Mouse (Mus musculus): ENCODE results near the gene Eml1. TPM values are rescaled to one million over a fixed set of nuclear protein-coding genes. Genes with fewer than 3 reads are reported as not detected.

The Eml1 gene
- 65.7 and 66.7 TPM in 2 replicates for polyA plus RNA-seq (2015; fragmentation: Nextera tagmentation; extraction: Ambion mirVana)

DNA sequence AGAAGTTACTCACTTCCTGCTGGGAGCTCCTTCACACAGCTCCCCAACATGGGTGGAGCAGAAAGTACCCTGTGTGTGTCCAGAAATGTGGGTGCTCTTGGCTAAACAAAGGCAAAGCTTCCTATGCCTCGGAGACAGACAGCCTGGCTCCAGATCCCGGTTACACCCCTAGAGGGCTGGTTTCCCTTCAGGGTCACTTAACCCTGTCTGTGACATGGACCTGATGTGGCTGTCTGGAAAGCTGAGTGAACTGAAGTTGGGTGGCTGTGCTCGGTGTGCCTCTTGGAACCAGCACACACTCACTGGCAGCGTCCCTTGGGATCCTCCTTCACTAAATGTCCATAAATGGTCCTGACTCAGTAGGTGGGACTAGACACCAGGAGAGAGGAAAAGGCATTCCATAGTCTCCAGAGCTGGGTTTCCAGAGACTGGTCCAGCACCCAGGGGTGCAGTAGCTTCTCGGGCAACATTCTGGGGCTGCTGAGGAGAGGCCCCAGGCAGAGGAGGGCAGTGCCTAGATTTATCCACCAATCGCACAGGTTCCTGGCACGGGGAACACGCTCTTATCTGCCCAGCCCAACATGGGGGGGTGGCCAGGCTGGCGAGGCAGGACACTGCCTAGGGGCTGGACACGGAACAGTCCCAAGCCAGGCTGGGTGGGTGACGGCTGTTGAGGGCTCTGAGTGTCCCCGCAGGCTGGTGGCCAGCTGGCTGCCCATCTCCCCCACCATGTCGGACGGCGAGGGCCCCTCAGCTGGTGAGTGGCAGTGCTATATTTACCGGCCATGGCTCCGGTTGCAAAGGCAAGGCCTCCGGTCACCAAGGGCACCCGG, at the start of gene Eml1:
Gene Eml1 (plus strand): TSS at position 362 of the 833 bp plus-strand sequence.
- 82% methylated on average over 19 of the region's 19 CpGs for WGBS
- no peak within 1 kb of the TSS for H3K4me2 ChIP-seq (replicated peaks)
- no peaks in the 10 kb centered on the region for H3K36me3 ChIP-seq
- no peak within 1 kb of the TSS for H3K27ac ChIP-seq
- ATAC-seq = no peak
- no peak within 1 kb of the TSS for H3K9ac ChIP-seq (replicated peaks)
- no peak within 1 kb of the TSS for H3K4me3 ChIP-seq (replicated peaks)
- no peaks in the 10 kb centered on the region for H3K9me3 ChIP-seq
- no peaks in the 10 kb centered on the region; the same call in 1 of the 2 replicates for H3K4me1 ChIP-seq (replicated peaks)
- no peaks in the 10 kb centered on the region for H3K27me3 ChIP-seq

DNA sequence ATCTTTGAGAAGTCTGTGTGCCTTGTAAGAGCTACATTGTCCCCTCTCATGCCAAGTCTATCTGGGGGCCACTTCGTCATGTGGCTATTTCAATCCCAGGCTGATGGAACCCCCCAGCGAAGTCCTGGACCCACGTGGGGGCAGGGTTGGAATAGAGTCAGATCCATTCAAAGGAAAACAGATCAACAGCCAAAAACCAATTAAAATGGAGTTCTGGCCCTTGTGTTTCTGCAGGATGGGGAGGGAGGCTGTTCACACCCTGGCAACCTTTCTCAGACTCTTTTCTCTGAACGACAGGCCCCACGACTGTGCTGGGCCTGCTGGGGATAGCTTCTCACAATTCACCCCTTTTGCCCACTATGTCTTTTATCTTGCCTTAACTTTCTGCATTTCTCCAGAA, 44.4 kb upstream of the Eml1 start:
- Histone ChIP-seq H3K9ac (replicated peaks) (no peak overlapping the region), H3K27me3 (peaks cover 42% of the 10 kb centered on the region), H3K4me2 (replicated peaks) (no peak overlapping the region), H3K36me3 (no peaks in the 10 kb centered on the region), H3K4me1 (replicated peaks) (peaks cover 27% of the 10 kb centered on the region), H3K9me3 (no peaks in the 10 kb centered on the region), H3K27ac (no peak overlapping the region), H3K4me3 (replicated peaks) (no peak overlapping the region)
- ATAC-seq = no peak
- 47% methylated on average over 5 of the region's 5 CpGs for WGBS

GRCm38 (mm10) chr12:108327889-108328491, 42.8 kb upstream of the Eml1 start:
- Histone ChIP-seq H3K27ac (no peak overlapping the region), H3K9me3 (no peaks in the 10 kb centered on the region), H3K4me2 (replicated peaks) (peak overlapping the region; percentile 62), H3K4me1 (replicated peaks) (peaks cover 23% of the 10 kb centered on the region), H3K4me3 (replicated peaks) (peak overlapping the region; percentile 45), H3K9ac (replicated peaks) (peak overlapping the region; percentile 65), H3K27me3 (peaks cover 42% of the 10 kb centered on the region), H3K36me3 (no peaks in the 10 kb centered on the region)
- peak; percentile 48 for ATAC-seq
- WGBS = 4% methylated on average over 64 of the region's 66 CpGs

- Histone ChIP-seq H3K9ac (replicated peaks) (peak overlapping the region; percentile 14; the same call in 1 of the 2 replicates), H3K27me3 (peaks cover 37% of the 10 kb centered on the region), H3K27ac (peak overlapping the region; percentile 73; the same call in 1 of the 2 replicates), H3K9me3 (no peaks in the 10 kb centered on the region), H3K36me3 (no peaks in the 10 kb centered on the region), H3K4me2 (replicated peaks) (peak overlapping the region; percentile 96), H3K4me1 (replicated peaks) (peaks cover 26% of the 10 kb centered on the region), H3K4me3 (replicated peaks) (peak overlapping the region; percentile 62)
- under 1% methylated on average over 16 of the region's 16 CpGs for WGBS
- ATAC-seq = peak; percentile 18
Observed at GRCm38 (mm10) chr12:108333056-108333455, 37.7 kb upstream of the Eml1 start.

- H3K9ac ChIP-seq (replicated peaks) = peak overlapping the region; percentile 14; the same call in 1 of the 2 replicates
- 2% methylated on average over 22 of the region's 22 CpGs for WGBS
- peak overlapping the region; percentile 96 for H3K4me2 ChIP-seq (replicated peaks)
- H3K36me3 ChIP-seq = no peaks in the 10 kb centered on the region
- peaks cover 33% of the 10 kb centered on the region for H3K27me3 ChIP-seq
- peak overlapping the region; percentile 73 for H3K27ac ChIP-seq
- ATAC-seq = peak; percentile 43
- H3K9me3 ChIP-seq = no peaks in the 10 kb centered on the region
- peak overlapping the region; percentile 62 for H3K4me3 ChIP-seq (replicated peaks)
- H3K4me1 ChIP-seq (replicated peaks) = peaks cover 22% of the 10 kb centered on the region
Observed at GRCm38 (mm10) chr12:108333481-108333882, 37.3 kb upstream of the Eml1 start.

DNA sequence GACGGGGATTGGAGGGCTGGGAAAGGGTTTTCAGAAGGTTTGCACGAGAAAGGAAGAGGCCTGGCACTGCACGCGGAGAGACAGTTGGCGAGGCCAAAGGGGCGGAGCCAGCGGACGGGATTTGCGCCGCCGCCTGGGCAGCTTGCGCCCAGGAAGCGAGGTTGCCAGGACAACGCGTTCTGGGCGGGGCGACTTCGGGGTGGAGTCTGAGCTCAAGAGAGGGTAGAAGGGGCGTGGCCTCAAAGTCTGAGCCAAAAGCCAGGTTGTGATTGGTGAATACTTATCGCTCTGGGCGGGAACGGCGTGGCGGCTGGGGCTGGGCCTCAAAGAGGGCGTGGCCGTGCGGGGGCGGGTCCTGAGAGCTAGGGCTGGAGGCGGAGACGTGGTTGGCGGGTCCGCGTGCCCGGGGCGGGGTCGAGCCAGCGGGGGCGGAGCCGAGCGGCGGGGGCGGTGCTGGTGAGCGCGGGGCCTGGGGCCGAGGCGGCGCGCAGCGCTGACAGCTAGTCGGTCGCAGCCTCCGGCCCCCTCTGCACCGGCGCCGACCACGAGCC, 36.8 kb upstream of the Eml1 start, which contains the start of gene Cyp46a1:
Gene Cyp46a1 (plus strand): TSS at position 487 of the 551 bp plus-strand sequence.
- WGBS = under 1% methylated on average over 56 of the region's 56 CpGs
- Histone ChIP-seq H3K9me3 (no peaks in the 10 kb centered on the region), H3K4me2 (replicated peaks) (peak within 1 kb of the TSS; percentile 96), H3K9ac (replicated peaks) (peak within 1 kb of the TSS; percentile 74), H3K27ac (peak within 1 kb of the TSS; percentile 73), H3K27me3 (peaks cover 28% of the 10 kb centered on the region), H3K4me1 (replicated peaks) (peaks cover 18% of the 10 kb centered on the region), H3K36me3 (no peaks in the 10 kb centered on the region), H3K4me3 (replicated peaks) (peak within 1 kb of the TSS; percentile 62)
- ATAC-seq = peak; percentile 91

DNA sequence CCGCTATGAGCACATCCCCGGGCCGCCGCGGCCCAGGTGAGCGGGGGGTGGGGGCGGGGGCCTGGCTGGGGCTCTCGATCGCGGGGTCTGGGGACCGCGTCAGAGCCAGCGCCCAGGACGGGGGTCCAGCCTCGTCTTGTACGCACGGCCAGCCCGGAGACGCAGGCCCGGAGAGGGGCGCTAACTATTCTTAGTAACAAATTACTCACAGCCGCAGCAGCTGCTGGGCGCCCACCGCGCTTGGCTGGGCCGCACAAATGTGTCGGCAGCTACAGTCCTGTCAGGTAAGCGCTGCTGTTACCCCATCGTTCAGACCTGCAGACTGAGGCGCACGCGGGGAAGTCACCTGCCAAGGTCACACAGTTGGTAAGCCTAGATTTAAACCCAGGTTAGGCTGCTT, 36.2 kb upstream of the Eml1 start:
- H3K4me1 ChIP-seq (replicated peaks) = peaks cover 18% of the 10 kb centered on the region

GRCm38 (mm10) chr12:108338572-108339190, 32.1 kb upstream of the Eml1 start:
- 41% methylated on average over 14 of the region's 14 CpGs for WGBS
- no peak overlapping the region for H3K27ac ChIP-seq
- H3K27me3 ChIP-seq = peaks cover 16% of the 10 kb centered on the region
- no peak for ATAC-seq
- no peak overlapping the region for H3K4me2 ChIP-seq (replicated peaks)
- no peaks in the 10 kb centered on the region for H3K9me3 ChIP-seq
- H3K36me3 ChIP-seq = no peaks in the 10 kb centered on the region
- H3K9ac ChIP-seq (replicated peaks) = no peak overlapping the region
- no peak overlapping the region for H3K4me3 ChIP-seq (replicated peaks)
- peaks cover 7% of the 10 kb centered on the region for H3K4me1 ChIP-seq (replicated peaks)

More for the DNA sequence above, 36.2 kb upstream of the Eml1 start:
- Histone ChIP-seq H3K36me3 (no peaks in the 10 kb centered on the region), H3K4me3 (replicated peaks) (peak overlapping the region; percentile 62), H3K27ac (peak overlapping the region; percentile 61), H3K27me3 (peaks cover 23% of the 10 kb centered on the region), H3K9ac (replicated peaks) (peak overlapping the region; percentile 74), H3K9me3 (no peaks in the 10 kb centered on the region), H3K4me2 (replicated peaks) (peak overlapping the region; percentile 96)
- no peak for ATAC-seq
- 3% methylated on average over 31 of the region's 32 CpGs for WGBS

DNA sequence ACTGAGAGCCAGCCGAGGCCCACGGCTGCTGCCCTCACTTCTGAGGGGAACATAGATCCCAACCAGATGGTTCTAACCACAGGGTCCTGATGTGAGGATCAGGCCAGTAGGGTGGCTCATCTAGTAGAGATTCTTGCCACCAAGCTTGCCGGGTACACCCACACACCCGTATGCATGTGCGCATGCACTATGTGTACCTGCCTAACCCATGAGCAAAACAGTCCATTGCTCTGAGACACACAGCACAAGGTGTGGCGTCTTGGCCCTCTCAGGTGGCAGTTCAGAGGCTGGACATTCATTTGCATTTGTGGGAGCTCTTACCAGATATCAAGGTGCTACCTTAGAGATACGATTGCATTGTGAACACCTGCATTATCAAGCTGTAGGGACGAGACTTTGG, 22.6 kb upstream of the Eml1 start:
- Histone ChIP-seq H3K27me3 (peaks cover 24% of the 10 kb centered on the region), H3K4me3 (replicated peaks) (no peak overlapping the region), H3K4me1 (replicated peaks) (peaks cover 9% of the 10 kb centered on the region), H3K36me3 (no peaks in the 10 kb centered on the region), H3K9me3 (no peaks in the 10 kb centered on the region), H3K27ac (no peak overlapping the region), H3K9ac (replicated peaks) (no peak overlapping the region), H3K4me2 (replicated peaks) (no peak overlapping the region)
- no peak for ATAC-seq
- 87% methylated on average over 8 of the region's 8 CpGs for WGBS

- WGBS = 76% methylated on average over 5 of the region's 5 CpGs
- Histone ChIP-seq H3K4me3 (replicated peaks) (no peak overlapping the region), H3K27ac (no peak overlapping the region), H3K36me3 (no peaks in the 10 kb centered on the region), H3K9ac (replicated peaks) (no peak overlapping the region), H3K27me3 (peaks cover 33% of the 10 kb centered on the region), H3K4me2 (replicated peaks) (no peak overlapping the region), H3K9me3 (no peaks in the 10 kb centered on the region), H3K4me1 (replicated peaks) (peaks cover 11% of the 10 kb centered on the region)
- ATAC-seq = no peak
Observed at GRCm38 (mm10) chr12:108349026-108349425, 21.7 kb upstream of the Eml1 start.

DNA sequence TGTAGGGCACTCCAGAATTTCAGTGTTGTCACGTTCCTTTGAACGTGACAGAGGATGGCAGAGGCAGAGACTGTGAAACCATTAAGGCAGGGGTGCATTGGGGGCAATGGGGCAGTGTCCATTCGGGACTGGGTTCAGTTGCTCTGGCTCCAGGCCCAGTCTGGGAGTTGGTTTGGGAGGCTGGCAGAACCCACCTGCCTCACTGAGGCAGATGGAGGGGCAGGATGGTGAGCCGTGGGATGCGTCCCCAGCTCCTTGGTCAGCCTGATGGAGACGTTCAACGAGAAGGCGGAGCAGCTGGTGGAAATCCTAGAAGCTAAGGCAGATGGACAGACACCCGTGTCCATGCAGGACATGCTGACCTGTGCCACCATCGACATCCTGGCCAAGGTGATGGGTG, 19.8 kb upstream of the Eml1 start:
- 87% methylated on average over 10 of the region's 10 CpGs for WGBS

More for the DNA sequence above, 19.8 kb upstream of the Eml1 start:
- Histone ChIP-seq H3K27ac (no peak overlapping the region), H3K4me2 (replicated peaks) (no peak overlapping the region), H3K27me3 (peaks cover 38% of the 10 kb centered on the region), H3K9me3 (no peaks in the 10 kb centered on the region), H3K36me3 (peaks cover 4% of the 10 kb centered on the region; the same call in 1 of the 2 replicates), H3K4me3 (replicated peaks) (no peak overlapping the region), H3K4me1 (replicated peaks) (peaks cover 11% of the 10 kb centered on the region), H3K9ac (replicated peaks) (no peak overlapping the region)
- no peak for ATAC-seq
